Mouse (Mus musculus): Measurements from ENCODE around the gene Fndc3b.

GRCm38 (mm10) chr3:27652451-27653011 lies 58.6 kb downstream of the Fndc3b start:
- no peak; the same call in 1 of the 2 replicates for TF ChIP-seq CTCF (IDR thresholded peaks at IDR 0.05; ENCODE audit: low read depth)
- peak; percentile 52 for TF ChIP-seq EP300 (IDR thresholded peaks at IDR 0.05; ENCODE audit: low read depth)

Data from liver, postnatal 0 days (tissue).